Mouse (Mus musculus): ENCODE data around the gene Tacc2. TPM values are rescaled to one million over a fixed set of nuclear protein-coding genes. Genes with fewer than 3 reads are reported as not detected.
"Not testable (repeated sequence)": the region's sequence is repeated elsewhere in the genome, so short reads cannot be mapped to it uniquely, and the experiment has no call there.

The Tacc2 gene
- total and polyA plus RNA-seq, 2 experiments from 2014 or later = 39.0 to 83.8 TPM

GRCm38 (mm10) chr7:130596079-130596855 is 19.0 kb downstream of the Tacc2 start:
- not testable (repeated sequence) for H3K9me3 ChIP-seq (replicated peaks; ENCODE audit: control insufficient read depth, low read length); H3K4me1 ChIP-seq (ENCODE audit: control insufficient read depth, insufficient read depth); H3K4me3 ChIP-seq (ENCODE audit: low read depth, low read length); H3K36me3 ChIP-seq (replicated peaks; ENCODE audit: control insufficient read depth, insufficient read depth, low read length); DNase-seq (ENCODE audit: low spot score); H3K4me2 ChIP-seq (ENCODE audit: low read depth, low read length); H3K27ac ChIP-seq (ENCODE audit: low read depth); H3K27me3 ChIP-seq (ENCODE audit: control insufficient read depth, insufficient read depth, low read length); H3K9ac ChIP-seq (replicated peaks; ENCODE audit: low read depth, low read length)
- 48% methylated on average over 8 of the region's 19 CpGs for WGBS
- peak; percentile 39 for ATAC-seq (ENCODE audit: insufficient read depth, low read depth)

GRCm38 (mm10) chr7:130597546-130597945 is 20.3 kb downstream of the Tacc2 start:
- no peaks in the 10 kb centered on the region for H3K36me3 ChIP-seq (replicated peaks; ENCODE audit: control insufficient read depth, insufficient read depth, low read length)
- no peak overlapping the region for H3K9ac ChIP-seq (replicated peaks; ENCODE audit: low read depth, low read length)
- TF ChIP-seq CTCF (IDR thresholded peaks at IDR 0.05; ENCODE audit: low read depth) (no peak), EP300 (IDR thresholded peaks at IDR 0.05; ENCODE audit: low read depth) (no peak)
- no peaks in the 10 kb centered on the region for H3K27me3 ChIP-seq (ENCODE audit: control insufficient read depth, insufficient read depth, low read length)
- H3K9me3 ChIP-seq (replicated peaks; ENCODE audit: control insufficient read depth, low read length) = no peaks in the 10 kb centered on the region
- H3K4me1 ChIP-seq (ENCODE audit: control insufficient read depth, insufficient read depth) = peaks cover 6% of the 10 kb centered on the region; the same call in 1 of the 2 replicates
- ATAC-seq (ENCODE audit: insufficient read depth, low read depth) = no peak
- no peak for DNase-seq (ENCODE audit: low spot score)
- H3K4me2 ChIP-seq (ENCODE audit: low read depth, low read length) = no peak overlapping the region
- no peak overlapping the region for H3K27ac ChIP-seq (ENCODE audit: low read depth)
- 54% methylated on average over 6 of the region's 6 CpGs for WGBS
- H3K4me3 ChIP-seq (ENCODE audit: low read depth, low read length) = no peak overlapping the region

GRCm38 (mm10) chr7:130600074-130600473 is 22.8 kb downstream of the Tacc2 start:
- Histone ChIP-seq H3K36me3 (replicated peaks; ENCODE audit: control insufficient read depth, insufficient read depth, low read length) (no peaks in the 10 kb centered on the region), H3K4me3 (ENCODE audit: low read depth, low read length) (no peak overlapping the region), H3K4me1 (ENCODE audit: control insufficient read depth, insufficient read depth) (peaks cover 6% of the 10 kb centered on the region; the same call in 1 of the 2 replicates), H3K4me2 (ENCODE audit: low read depth, low read length) (no peak overlapping the region), H3K27ac (ENCODE audit: low read depth) (no peak overlapping the region), H3K9ac (replicated peaks; ENCODE audit: low read depth, low read length) (no peak overlapping the region), H3K27me3 (ENCODE audit: control insufficient read depth, insufficient read depth, low read length) (no peaks in the 10 kb centered on the region), H3K9me3 (replicated peaks; ENCODE audit: control insufficient read depth, low read length) (no peaks in the 10 kb centered on the region)
- no peak for DNase-seq (ENCODE audit: low spot score)
- 81% methylated on average over 3 of the region's 3 CpGs for WGBS
- TF ChIP-seq CTCF (IDR thresholded peaks at IDR 0.05; ENCODE audit: low read depth) (no peak), EP300 (IDR thresholded peaks at IDR 0.05; ENCODE audit: low read depth) (no peak)
- no peak for ATAC-seq (ENCODE audit: insufficient read depth, low read depth)

GRCm38 (mm10) chr7:130600546-130600945 is 23.3 kb downstream of the Tacc2 start:
- 85% methylated on average over 2 of the region's 2 CpGs for WGBS
- no peak for TF ChIP-seq CTCF (IDR thresholded peaks at IDR 0.05; ENCODE audit: low read depth)
- no peak for TF ChIP-seq EP300 (IDR thresholded peaks at IDR 0.05; ENCODE audit: low read depth)
- H3K36me3 ChIP-seq (replicated peaks; ENCODE audit: control insufficient read depth, insufficient read depth, low read length) = no peaks in the 10 kb centered on the region
- no peaks in the 10 kb centered on the region for H3K9me3 ChIP-seq (replicated peaks; ENCODE audit: control insufficient read depth, low read length)
- ATAC-seq (ENCODE audit: insufficient read depth, low read depth) = no peak
- H3K27me3 ChIP-seq (ENCODE audit: control insufficient read depth, insufficient read depth, low read length) = no peaks in the 10 kb centered on the region
- no peak overlapping the region for H3K9ac ChIP-seq (replicated peaks; ENCODE audit: low read depth, low read length)
- no peak for DNase-seq (ENCODE audit: low spot score)
- no peak overlapping the region for H3K4me2 ChIP-seq (ENCODE audit: low read depth, low read length)
- no peak overlapping the region for H3K4me3 ChIP-seq (ENCODE audit: low read depth, low read length)
- peaks cover 6% of the 10 kb centered on the region; the same call in 1 of the 2 replicates for H3K4me1 ChIP-seq (ENCODE audit: control insufficient read depth, insufficient read depth)
- H3K27ac ChIP-seq (ENCODE audit: low read depth) = no peak overlapping the region

- no peak overlapping the region for H3K27ac ChIP-seq (ENCODE audit: low read depth)
- no peaks in the 10 kb centered on the region for H3K9me3 ChIP-seq (replicated peaks; ENCODE audit: control insufficient read depth, low read length)
- H3K4me2 ChIP-seq (ENCODE audit: low read depth, low read length) = no peak overlapping the region
- 83% methylated on average over 1 of the region's 1 CpGs for WGBS
- no peaks in the 10 kb centered on the region for H3K36me3 ChIP-seq (replicated peaks; ENCODE audit: control insufficient read depth, insufficient read depth, low read length)
- no peak overlapping the region for H3K4me3 ChIP-seq (ENCODE audit: low read depth, low read length)
- DNase-seq (ENCODE audit: low spot score) (no peak), ATAC-seq (ENCODE audit: insufficient read depth, low read depth) (no peak)
- no peaks in the 10 kb centered on the region for H3K27me3 ChIP-seq (ENCODE audit: control insufficient read depth, insufficient read depth, low read length)
- TF ChIP-seq CTCF (IDR thresholded peaks at IDR 0.05; ENCODE audit: low read depth) (no peak), EP300 (IDR thresholded peaks at IDR 0.05; ENCODE audit: low read depth) (no peak)
- no peak overlapping the region for H3K9ac ChIP-seq (replicated peaks; ENCODE audit: low read depth, low read length)
- H3K4me1 ChIP-seq (ENCODE audit: control insufficient read depth, insufficient read depth) = no peaks in the 10 kb centered on the region
These were observed 25.6 kb downstream of the Tacc2 start for GRCm38 (mm10) chr7:130602804-130603203.

- TF ChIP-seq CTCF (IDR thresholded peaks at IDR 0.05; ENCODE audit: low read depth) (no peak), EP300 (IDR thresholded peaks at IDR 0.05; ENCODE audit: low read depth) (no peak)
- no peak overlapping the region for H3K4me3 ChIP-seq (ENCODE audit: low read depth, low read length)
- no peaks in the 10 kb centered on the region for H3K9me3 ChIP-seq (replicated peaks; ENCODE audit: control insufficient read depth, low read length)
- no peaks in the 10 kb centered on the region for H3K27me3 ChIP-seq (ENCODE audit: control insufficient read depth, insufficient read depth, low read length)
- ATAC-seq (ENCODE audit: insufficient read depth, low read depth) (no peak), DNase-seq (ENCODE audit: low spot score) (no peak)
- no peak overlapping the region for H3K27ac ChIP-seq (ENCODE audit: low read depth)
- H3K9ac ChIP-seq (replicated peaks; ENCODE audit: low read depth, low read length) = no peak overlapping the region
- H3K4me2 ChIP-seq (ENCODE audit: low read depth, low read length) = no peak overlapping the region
- WGBS = 74% methylated on average over 5 of the region's 5 CpGs
- no peaks in the 10 kb centered on the region for H3K4me1 ChIP-seq (ENCODE audit: control insufficient read depth, insufficient read depth)
- no peaks in the 10 kb centered on the region for H3K36me3 ChIP-seq (replicated peaks; ENCODE audit: control insufficient read depth, insufficient read depth, low read length)
These were observed 26.3 kb downstream of the Tacc2 start for GRCm38 (mm10) chr7:130603556-130603955.
